Comparison of ENCODE assay signal across 30 mouse cellular contexts in genomic region chr3:105092721-105093505, GRCm38 (mm10). TPM values are rescaled to one million over a fixed set of nuclear protein-coding genes. Genes with fewer than 3 reads are reported as not detected.
DNase-seq lines count a peak whose midpoint lies in the region; ATAC-seq and TF ChIP-seq lines count a peak whose summit lies in the region.
"Had no signal": no experiment of that assay in that cellular context is flagged by ENCODE, and none has a peak within 500 bp of the region (broad histone marks: within the 10 kb centered on the region; RNA-seq: fewer than 3 reads in every experiment).

No protein-coding gene starts in this region.

- CTCF ChIA-PET in Patski (lab: Charles Lee) = interaction anchor here (0.6 to 2.3 kb wide), 5 partner anchors 11 to 563 kb away, joined by 3 to 6 read pairs (median 3); no protein-coding TSS in a partner anchor

- H3K9me3 ChIP-seq in midbrain, embryonic 12.5 days = no peaks in the 10 kb centered on the region
- H3K9me3 ChIP-seq in midbrain, embryonic 16.5 days (replicated peaks; ENCODE audit: control insufficient read depth, low read length, poor library complexity, severe bottlenecking) = no peaks in the 10 kb centered on the region
- H3K9me3 ChIP-seq: embryonic facial prominence, embryonic 13.5 days; forebrain, embryonic 10.5 days; forebrain, embryonic 15.5 days; heart, embryonic 15.5 days; hindbrain, embryonic 12.5 days; limb, embryonic 13.5 days; lung, embryonic 15.5 days; stomach, embryonic 15.5 days had no signal

- DNase-seq in kidney, adult 8-10 months = peak; percentile 24 to 51
- DNase-seq in kidney, adult 18-20 months = no peak
- no peak for DNase-seq in Patski (ENCODE audit: low read depth, low spot score)
- peak; percentile 32 to 48 for DNase-seq in kidney, postnatal 25 days
- DNase-seq in B cell, adult 2 months = no peak
- no peak for DNase-seq in frontal cortex, adult 2 months (ENCODE audit: extremely low spot score in 1 of 2, low spot score in 1 of 2)
- DNase-seq: adrenal gland, postnatal 14 days; cerebellum, adult 11-12 months; cerebellum, adult 9-11 months; gastrocnemius, adult 2 months; retina, postnatal 1 day; right cerebral cortex, postnatal 14 days had no signal

- in situ Hi-C loops in Patski (cut with MboI; ENCODE audit: low pct_unique_long_range_greater_than_20kb) = no loop called here

- TF ChIP-seq CTCF in Patski (IDR thresholded peaks at IDR 0.05) = no peak

- H3K4me3 ChIP-seq in midbrain, embryonic 12.5 days = no peak overlapping the region
- no peak overlapping the region for H3K4me3 ChIP-seq in midbrain, embryonic 16.5 days (ENCODE audit: low read depth, low read length)
- H3K4me3 ChIP-seq: embryonic facial prominence, embryonic 13.5 days; forebrain, embryonic 10.5 days; forebrain, embryonic 15.5 days; gastrocnemius, adult 2 months; heart, embryonic 15.5 days; hindbrain, embryonic 12.5 days; layer of hippocampus, adult 2 months; left cerebral cortex, adult 2 months; limb, embryonic 13.5 days; lung, embryonic 15.5 days; stomach, embryonic 15.5 days had no signal

- H3K4me2 ChIP-seq in midbrain, embryonic 12.5 days (replicated peaks) = no peak overlapping the region
- no peak overlapping the region for H3K4me2 ChIP-seq in midbrain, embryonic 16.5 days (ENCODE audit: low read length)
- H3K4me2 ChIP-seq: embryonic facial prominence, embryonic 13.5 days; forebrain, embryonic 15.5 days; heart, embryonic 15.5 days; hindbrain, embryonic 12.5 days; limb, embryonic 13.5 days; liver, embryonic 11.5 days; lung, embryonic 15.5 days; stomach, embryonic 15.5 days had no signal

- no peaks in the 10 kb centered on the region; the same call in 1 of the 2 replicates for H3K27me3 ChIP-seq in midbrain, embryonic 12.5 days
- no peaks in the 10 kb centered on the region for H3K27me3 ChIP-seq in midbrain, embryonic 16.5 days (ENCODE audit: control insufficient read depth, insufficient read depth, low read depth, low read length)
- H3K27me3 ChIP-seq in Patski = peaks cover 3% of the 10 kb centered on the region
- H3K27me3 ChIP-seq: embryonic facial prominence, embryonic 13.5 days; forebrain, embryonic 15.5 days; heart, embryonic 15.5 days; hindbrain, embryonic 12.5 days; limb, embryonic 13.5 days; lung, embryonic 15.5 days; stomach, embryonic 15.5 days had no signal

- ATAC-seq in midbrain, embryonic 12.5 days (ENCODE audit: low FRiP score, low read depth) = no peak
- ATAC-seq in midbrain, embryonic 16.5 days = no peak
- ATAC-seq in Patski = peak; percentile 22
- ATAC-seq: forebrain, embryonic 15.5 days; hindbrain, postnatal 0 days; intestine, embryonic 16.5 days had no signal

- H3K27ac ChIP-seq in midbrain, embryonic 12.5 days (replicated peaks) = 0 out of 2 replicates have a peak overlapping the region, but pooled peaks have one; percentile 40
- no peak overlapping the region for H3K27ac ChIP-seq in midbrain, embryonic 16.5 days (ENCODE audit: low read length)
- H3K27ac ChIP-seq: embryonic facial prominence, embryonic 13.5 days; forebrain, embryonic 10.5 days; forebrain, embryonic 15.5 days; gastrocnemius, adult 2 months; heart, embryonic 15.5 days; hindbrain, embryonic 12.5 days; hindbrain, postnatal 0 days; layer of hippocampus, adult 2 months; left cerebral cortex, adult 2 months; limb, embryonic 13.5 days; lung, embryonic 15.5 days; stomach, embryonic 15.5 days had no signal

- H3K36me3 ChIP-seq in midbrain, embryonic 12.5 days = no peaks in the 10 kb centered on the region
- no peaks in the 10 kb centered on the region for H3K36me3 ChIP-seq in midbrain, embryonic 16.5 days (ENCODE audit: control insufficient read depth, insufficient read depth, low read length)
- H3K36me3 ChIP-seq: embryonic facial prominence, embryonic 13.5 days; forebrain, embryonic 10.5 days; forebrain, embryonic 15.5 days; heart, embryonic 15.5 days; hindbrain, embryonic 12.5 days; limb, embryonic 13.5 days; lung, embryonic 15.5 days; stomach, embryonic 15.5 days had no signal

- no peaks in the 10 kb centered on the region; the same call in 1 of the 2 replicates for H3K4me1 ChIP-seq in midbrain, embryonic 12.5 days
- H3K4me1 ChIP-seq in midbrain, embryonic 16.5 days (ENCODE audit: control insufficient read depth, insufficient read depth, low read length) = 0 out of 2 replicates have a peak, but pooled peaks cover 2% of the 10 kb centered on the region
- H3K4me1 ChIP-seq: forebrain, embryonic 15.5 days; heart, embryonic 15.5 days; stomach, embryonic 15.5 days had no signal

- H3K9ac ChIP-seq in midbrain, embryonic 12.5 days (replicated peaks) = no peak overlapping the region
- H3K9ac ChIP-seq in midbrain, embryonic 16.5 days (ENCODE audit: low read depth, low read length) = no peak overlapping the region
- H3K9ac ChIP-seq: embryonic facial prominence, embryonic 13.5 days; forebrain, embryonic 15.5 days; heart, embryonic 15.5 days; hindbrain, embryonic 12.5 days; limb, embryonic 13.5 days; lung, embryonic 15.5 days; stomach, embryonic 15.5 days had no signal

- WGBS in midbrain, embryonic 12.5 days = 62% methylated on average over 11 of the region's 11 CpGs
- 50% methylated on average over 10 of the region's 11 CpGs for WGBS in midbrain, embryonic 16.5 days

- POLR2A ChIA-PET in Patski (lab: Charles Lee) = interaction anchor here (0.6 to 0.7 kb wide), 2 partner anchors 99 to 322 kb away, joined by 3 to 5 read pairs; no protein-coding TSS in a partner anchor

RNA-seq across cellular contexts. Expression of gene 4930564D02Rik, which starts 26.3 kb away (rescaled TPM):
- not detected in 2 replicates for polyA plus RNA-seq in midbrain, embryonic 12.5 days (2016; fragmentation: Nextera tagmentation; extraction: Ambion mirVana)
- not detected in 2 replicates for polyA plus RNA-seq in midbrain, embryonic 16.5 days (2015; fragmentation: Nextera tagmentation; extraction: Ambion mirVana)
- not detected for polyA plus RNA-seq in Patski (2021)
- not detected in 2 replicates for polyA plus RNA-seq in frontal cortex, adult 2 months (2012; rRNA removed)
- polyA plus RNA-seq: embryonic facial prominence, embryonic 13.5 days; forebrain, embryonic 10.5 days; forebrain, embryonic 15.5 days; heart, embryonic 15.5 days; hindbrain, embryonic 12.5 days; hindbrain, postnatal 0 days; intestine, embryonic 16.5 days; limb, embryonic 13.5 days; liver, embryonic 11.5 days; liver, embryonic 16.5 days; lung, embryonic 15.5 days; neural tube, embryonic 14.5 days; small intestine, adult 2 months; stomach, embryonic 15.5 days had no signal

RNA-seq across cellular contexts. Expression of gene Cttnbp2nl, which starts 40.0 kb away (rescaled TPM):
- polyA plus RNA-seq in midbrain, embryonic 12.5 days (2016; fragmentation: Nextera tagmentation; extraction: Ambion mirVana) = 53.3 and 63.5 TPM in 2 replicates
- 57.9 and 58.5 TPM in 2 replicates for polyA plus RNA-seq in midbrain, embryonic 16.5 days (2015; fragmentation: Nextera tagmentation; extraction: Ambion mirVana)
- 46.4 TPM for polyA plus RNA-seq in Patski (2021)
- polyA plus RNA-seq in frontal cortex, adult 2 months (2012; rRNA removed) = 9.3 and 10.3 TPM in 2 replicates

Comparison
In these comparisons a context has a peak if more than half of its experiments do, and no peak if none do; other contexts are left out.
1. DNase-seq: peak in kidney, adult 8-10 months (2 of 2) and kidney, postnatal 25 days (2 of 2); none in kidney, adult 18-20 months (single experiment), Patski (single experiment), B cell, adult 2 months (0 of 2) and frontal cortex, adult 2 months (0 of 2).